Mouse (Mus musculus) MEL (cell line): ENCODE measurements around the gene Garnl3. TPM values are rescaled to one million over a fixed set of nuclear protein-coding genes. Genes with fewer than 3 reads are reported as not detected.

Experiments
- DNase-seq: peaks from one replicate; pipeline ENCODE4 v3.0.0; 2011; ENCODE audit warnings: low read depth, low spot score
- H3K27ac ChIP-seq: 2 replicates; pipeline ENCODE4 v1.5.1; 2012; ENCODE audit warnings: low read depth, mild to moderate bottlenecking, control low read depth, low read length, moderate library complexity; ENCODE audit not compliant: control insufficient read depth
- H3K27me3 ChIP-seq, 2 experiments: fragments of 150-350 bp in 1 of 2; sonication (generic) in 1 of 2; 2 replicates each; pipeline ENCODE4 v1.6.1; 2012; ENCODE audit warnings: low read length in 2 of 2, mild to moderate bottlenecking in 2 of 2, improper control_type of control experiment in 1 of 2, moderate library complexity in 1 of 2; ENCODE audit not compliant: insufficient read depth in 2 of 2, control insufficient read depth in 1 of 2
- H3K36me3 ChIP-seq, 2 experiments: 2 replicates each; pipeline ENCODE4 v1.6.1; 2012 to 2014; ENCODE audit warnings: low read length in 2 of 2, improper control_type of control experiment in 1 of 2, inconsistent platforms in 1 of 2, mild to moderate bottlenecking in 1 of 2; ENCODE audit not compliant: insufficient read depth in 2 of 2, control insufficient read depth in 1 of 2
- H3K4me1 ChIP-seq, 2 experiments: fragments of 150-350 bp in 1 of 2; sonication (generic) in 1 of 2; 2 replicates each; pipeline ENCODE4 v1.6.1; 2012; ENCODE audit warnings: low read length in 2 of 2, improper control_type of control experiment in 1 of 2, mild to moderate bottlenecking in 1 of 2; ENCODE audit not compliant: insufficient read depth in 2 of 2, control insufficient read depth in 1 of 2
- H3K4me3 ChIP-seq, 2 experiments: fragments of 150-350 bp in 1 of 2; sonication (generic) in 1 of 2; 2 replicates each; pipeline ENCODE4 v1.5.1; 2012; ENCODE audit warnings: low read depth in 2 of 2, low read length in 2 of 2, mild to moderate bottlenecking in 2 of 2, moderate library complexity in 2 of 2, control low read depth in 1 of 2, improper control_type of control experiment in 1 of 2; ENCODE audit not compliant: control insufficient read depth in 1 of 2, insufficient read depth in 1 of 2
- H3K79me2 ChIP-seq: 2 replicates; pipeline ENCODE4 v1.6.1; 2012; ENCODE audit warnings: mild to moderate bottlenecking, low read length, moderate library complexity; ENCODE audit not compliant: control insufficient read depth, poor library complexity, insufficient read depth
- H3K9ac ChIP-seq: 2 replicates; pipeline ENCODE4 v1.6.1; 2012; ENCODE audit warnings: low read depth, mild to moderate bottlenecking, control low read depth, low read length, moderate library complexity; ENCODE audit not compliant: control insufficient read depth, poor library complexity, severe bottlenecking
- H3K9me3 ChIP-seq: fragments of 150-350 bp; sonication (generic); replicated peaks from 2 replicates; pipeline ENCODE4 v1.6.1; 2012; ENCODE audit warnings: mild to moderate bottlenecking, low read length, improper control_type of control experiment, moderate library complexity; ENCODE audit not compliant: insufficient read depth
- CHD1 ChIP-seq: IDR thresholded peaks from 2 replicates; pipeline ENCODE4 v1.6.1; 2012; ENCODE audit warnings: low read depth, mild to moderate bottlenecking, inconsistent platforms, low read length, improper control_type of control experiment
- CTCF ChIP-seq, 3 experiments: IDR thresholded peaks in 2 of 3; conservative IDR thresholded peaks in 1 of 3; 2 replicates each; pipeline ENCODE4 v1.5.1; 2011 to 2012; ENCODE audit warnings: low read length in 3 of 3, low read depth in 2 of 3, mild to moderate bottlenecking in 2 of 3, improper control_type of control experiment in 1 of 3, inconsistent platforms in 1 of 3, mixed read lengths in 1 of 3, moderate library complexity in 1 of 3; ENCODE audit not compliant: control insufficient read depth in 1 of 3, insufficient read depth in 1 of 3, poor library complexity in 1 of 3, severe bottlenecking in 1 of 3
- EP300 ChIP-seq, 2 experiments: IDR thresholded peaks; 2 replicates each; pipeline ENCODE4 v1.6.1; 2011; ENCODE audit warnings: improper control_type of control experiment in 2 of 2, low read length in 2 of 2, low read depth in 1 of 2, mild to moderate bottlenecking in 1 of 2
- GABPA ChIP-seq: IDR thresholded peaks from 2 replicates; pipeline ENCODE4 v1.6.1; 2012; ENCODE audit warnings: low read depth, mild to moderate bottlenecking, inconsistent platforms, low read length, improper control_type of control experiment, moderate library complexity
- GATA1 ChIP-seq: IDR thresholded peaks from 2 replicates; pipeline ENCODE4 v1.6.1; 2011; ENCODE audit warnings: low read depth, low read length, improper control_type of control experiment
- JUND ChIP-seq: IDR thresholded peaks from 2 replicates; pipeline ENCODE4 v1.6.1; 2011; ENCODE audit warnings: low read depth, mild to moderate bottlenecking, improper control_type of control experiment, low read length
- MAFK ChIP-seq: IDR thresholded peaks from 2 replicates; pipeline ENCODE4 v1.6.1; 2011; ENCODE audit warnings: low read depth, mild to moderate bottlenecking, low read length, improper control_type of control experiment, borderline replicate concordance
- MXI1 ChIP-seq: IDR thresholded peaks from 2 replicates; pipeline ENCODE4 v1.6.1; 2011; ENCODE audit warnings: mild to moderate bottlenecking, low read depth, low read length, improper control_type of control experiment
- MYB ChIP-seq: IDR thresholded peaks from 2 replicates; pipeline ENCODE4 v1.6.1; 2011; ENCODE audit warnings: mild to moderate bottlenecking, low read depth, low read length, improper control_type of control experiment
- MYC ChIP-seq: IDR thresholded peaks from 2 replicates; pipeline ENCODE4 v1.6.1; 2011; ENCODE audit warnings: low read depth, mild to moderate bottlenecking, low read length, improper control_type of control experiment, moderate library complexity
- NRF1 ChIP-seq: IDR thresholded peaks from 2 replicates; pipeline ENCODE4 v1.6.1; 2014; ENCODE audit warnings: low read depth, mild to moderate bottlenecking, inconsistent platforms, low read length, improper control_type of control experiment, moderate library complexity; ENCODE audit not compliant: poor library complexity, insufficient read depth, severe bottlenecking
- POLR2AphosphoS2 ChIP-seq: IDR thresholded peaks from 2 replicates; pipeline ENCODE4 v1.6.1; 2011; ENCODE audit warnings: low read length, improper control_type of control experiment
- POLR2AphosphoS5 ChIP-seq: IDR thresholded peaks from 2 replicates; pipeline ENCODE4 v1.6.1; 2012; ENCODE audit warnings: low read depth, borderline replicate concordance, mild to moderate bottlenecking, inconsistent platforms, low read length, moderate library complexity, mixed read lengths
- RAD21 ChIP-seq: IDR thresholded peaks from 2 replicates; pipeline ENCODE4 v1.6.1; 2011; ENCODE audit warnings: mild to moderate bottlenecking, low read depth, low read length, improper control_type of control experiment
- SIN3A ChIP-seq: IDR thresholded peaks from 2 replicates; pipeline ENCODE4 v1.6.1; 2012; ENCODE audit warnings: low read length, improper control_type of control experiment, inconsistent platforms
- SMC3 ChIP-seq: IDR thresholded peaks from 2 replicates; pipeline ENCODE4 v1.6.1; 2011; ENCODE audit warnings: low read depth, low read length, improper control_type of control experiment
- TCF12 ChIP-seq: IDR thresholded peaks from 2 replicates; pipeline ENCODE4 v1.6.1; 2014; ENCODE audit warnings: low read depth, mild to moderate bottlenecking, inconsistent platforms, low read length, improper control_type of control experiment, moderate library complexity
- UBTF ChIP-seq: IDR thresholded peaks from 2 replicates; pipeline ENCODE4 v1.6.1; 2012; ENCODE audit warnings: low read depth, mild to moderate bottlenecking, inconsistent platforms, low read length, improper control_type of control experiment, moderate library complexity, borderline replicate concordance; ENCODE audit not compliant: insufficient read depth
- USF1 ChIP-seq: IDR thresholded peaks from 2 replicates; pipeline ENCODE4 v1.6.1; 2014; ENCODE audit warnings: low read depth, mild to moderate bottlenecking, inconsistent platforms, low read length, improper control_type of control experiment, moderate library complexity
- ZC3H11A ChIP-seq: IDR thresholded peaks from 2 replicates; pipeline ENCODE4 v1.6.1; 2012; ENCODE audit warnings: low read depth, mild to moderate bottlenecking, inconsistent platforms, low read length, improper control_type of control experiment
- polyA plus RNA-seq, 2 experiments: library from polyadenylated mRNA; stranded (reverse) in 1 of 2; unstranded in 1 of 2; fragments of >175 nt in 1 of 2; fragments of >200 nt in 1 of 2; gene quantifications; 2 replicates each; pipeline versions ENCODE4 v1.2.1 to v1.2.4; 2012; ENCODE audit warnings: low replicate concordance in 2 of 2, low read depth in 1 of 2; ENCODE audit not compliant: insufficient read length in 2 of 2, insufficient read depth in 1 of 2, missing spikeins in 1 of 2
- total RNA-seq: library from RNA; depleted of rRNA; stranded (reverse); fragments of 300-350 nt; gene quantifications from 2 replicates; pipeline ENCODE4 v1.2.3, GENCODE M21; 2012

The Garnl3 gene
- total and polyA plus RNA-seq, 3 experiments: 1.5 to 2.3 TPM; not detected in 1

DNA sequence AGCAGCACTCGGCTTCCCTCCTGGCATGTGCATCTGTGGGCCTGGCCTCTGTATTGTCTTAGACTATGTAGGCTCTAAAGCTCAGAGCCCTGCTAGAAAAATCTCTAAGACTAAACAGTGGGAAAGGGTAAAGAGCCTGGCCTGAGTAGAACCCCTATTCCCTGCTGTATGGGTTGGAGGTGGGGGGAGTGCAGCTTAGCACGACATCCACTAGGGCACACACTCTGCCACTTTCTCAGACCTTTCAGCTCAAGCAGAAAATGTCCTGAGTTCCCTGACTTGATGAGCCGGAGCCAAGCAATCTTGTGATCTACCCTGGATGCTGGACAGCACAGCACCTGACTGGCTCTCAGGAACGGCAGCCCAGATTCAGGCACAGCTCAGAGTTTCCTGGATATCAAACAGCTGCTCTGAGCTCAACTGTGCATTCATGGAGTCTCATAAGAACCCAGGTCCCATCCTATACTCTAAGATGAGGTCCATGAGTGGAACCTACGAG is 24.9 kb upstream of the Garnl3 start:
- Histone ChIP-seq H3K27ac (no peak overlapping the region), H3K79me2 (no peaks in the 10 kb centered on the region), H3K4me3 (no peak overlapping the region), H3K27me3 (no peaks in the 10 kb centered on the region), H3K36me3 (no peaks in the 10 kb centered on the region), H3K9ac (no peak overlapping the region), H3K4me1 (no peaks in the 10 kb centered on the region), H3K9me3 (no peaks in the 10 kb centered on the region)
- TF ChIP-seq GATA1: no peak
- no peak for TF ChIP-seq RAD21
- no peak for TF ChIP-seq GABPA
- TF ChIP-seq JUND: no peak
- no peak for TF ChIP-seq EP300 (IDR thresholded peaks at IDR 0.05; ENCODE audit: low read depth in 1 of 2, low read length in 2 of 2)
- TF ChIP-seq MXI1: no peak
- no peak for TF ChIP-seq POLR2AphosphoS5
- TF ChIP-seq MYB: no peak
- no peak for DNase-seq

DNA sequence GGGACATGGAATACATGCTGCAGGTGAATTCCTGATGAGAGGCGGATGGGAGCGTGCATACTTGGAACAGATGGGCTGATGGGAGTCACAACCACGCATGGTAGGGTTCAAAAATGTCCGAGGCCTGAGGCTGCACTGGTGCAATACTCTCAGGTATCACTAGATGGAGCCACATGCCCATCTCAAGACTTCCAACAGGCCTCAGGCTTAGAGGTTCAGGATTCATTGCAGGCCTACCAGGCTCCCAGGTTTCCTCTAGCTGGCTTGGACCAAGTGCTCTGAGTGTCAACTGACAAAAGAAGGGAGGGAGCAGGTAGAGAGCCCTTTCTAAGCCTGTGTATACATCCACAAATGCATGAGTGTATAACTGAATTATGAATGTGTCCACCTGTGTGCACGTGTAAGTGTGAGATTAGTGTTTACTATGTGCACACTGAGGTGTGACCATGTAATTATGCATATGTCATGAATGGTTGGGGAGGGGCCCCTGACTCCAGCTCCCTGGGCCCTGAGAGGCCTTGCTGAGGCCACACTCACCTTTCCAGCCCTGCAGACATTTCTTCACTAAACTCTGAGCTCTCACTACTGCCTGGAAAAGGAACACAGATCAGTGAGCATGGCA is 23.4 kb upstream of the Garnl3 start:
- no peaks in the 10 kb centered on the region for H3K9me3 ChIP-seq
- H3K4me3 ChIP-seq: no peak overlapping the region
- H3K9ac ChIP-seq: no peak overlapping the region
- no peaks in the 10 kb centered on the region for H3K36me3 ChIP-seq
- H3K27ac ChIP-seq: no peak overlapping the region
- H3K27me3 ChIP-seq: no peaks in the 10 kb centered on the region
- TF ChIP-seq CTCF (IDR thresholded peaks at IDR 0.05 in 2 of 3, conservative IDR thresholded peaks at IDR 0.05 in 1 of 3; ENCODE audit: control insufficient read depth in 1 of 3, insufficient read depth in 1 of 3, low read depth in 2 of 3, low read length in 3 of 3, poor library complexity in 1 of 3, severe bottlenecking in 1 of 3) (peak; percentile 80 to 97 (median 96)), SMC3 (peak; percentile 95), ZC3H11A (peak; percentile 87), NRF1 (no peak)
- TF ChIP-seq, all 39 proteins: peak for 3
- Histone ChIP-seq H3K4me1 (no peaks in the 10 kb centered on the region), H3K79me2 (no peaks in the 10 kb centered on the region)
- DNase-seq: peak; percentile 73

DNA sequence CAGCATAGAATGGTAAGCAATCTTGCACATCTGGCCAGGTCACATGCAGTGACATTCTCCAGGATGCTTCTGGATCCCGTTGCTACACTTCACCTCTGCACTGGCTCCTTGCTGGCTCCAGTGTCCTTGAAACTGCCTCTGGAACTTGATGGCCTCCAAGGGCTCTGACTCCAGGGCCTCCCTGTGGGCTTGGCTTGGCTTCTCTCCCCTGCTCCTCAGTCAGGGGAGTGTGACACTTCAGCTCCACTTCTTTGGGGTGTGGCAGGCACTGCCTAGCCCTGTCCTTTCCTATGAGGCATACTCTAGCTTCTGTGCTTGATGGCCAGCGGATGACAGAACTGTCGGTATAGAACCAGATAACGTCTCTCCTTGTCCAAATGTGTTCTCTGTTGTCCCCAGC is 15.5 kb upstream of the Garnl3 start:
- H3K9ac ChIP-seq: no peak overlapping the region
- H3K9me3 ChIP-seq: no peaks in the 10 kb centered on the region
- no peak for TF ChIP-seq GATA1
- no peak for TF ChIP-seq USF1
- no peak for TF ChIP-seq NRF1
- no peak for TF ChIP-seq SIN3A
- no peak for TF ChIP-seq MAFK
- no peak for TF ChIP-seq CTCF (IDR thresholded peaks at IDR 0.05 in 2 of 3, conservative IDR thresholded peaks at IDR 0.05 in 1 of 3; ENCODE audit: control insufficient read depth in 1 of 3, insufficient read depth in 1 of 3, low read depth in 2 of 3, low read length in 3 of 3, poor library complexity in 1 of 3, severe bottlenecking in 1 of 3)
- no peak for TF ChIP-seq MYB
- no peak for TF ChIP-seq SMC3
- TF ChIP-seq POLR2AphosphoS2: no peak
- TF ChIP-seq CHD1: no peak
- no peak for TF ChIP-seq UBTF
- no peak for TF ChIP-seq MYC
- no peak for TF ChIP-seq TCF12
- no peaks in the 10 kb centered on the region for H3K27me3 ChIP-seq
- no peak overlapping the region for H3K4me3 ChIP-seq
- H3K4me1 ChIP-seq: no peaks in the 10 kb centered on the region
- DNase-seq: no peak
- H3K27ac ChIP-seq: no peak overlapping the region
- H3K79me2 ChIP-seq: no peaks in the 10 kb centered on the region
- H3K36me3 ChIP-seq: no peaks in the 10 kb centered on the region
